Mouse (Mus musculus): ENCODE measurements around the gene Mfsd4a.

- TF ChIP-seq POLR2A (IDR thresholded peaks at IDR 0.05; ENCODE audit: extremely low read depth, insufficient read depth, low read length), result no peak
- TF ChIP-seq CTCF (IDR thresholded peaks at IDR 0.05; ENCODE audit: low read depth, low read length), result no peak
Observed at GRCm38 (mm10) chr1:132085181-132086049, 17.6 kb upstream of the Mfsd4a start.
